Mouse (Mus musculus): Measurements from ENCODE around the gene Calm3.

DNA sequence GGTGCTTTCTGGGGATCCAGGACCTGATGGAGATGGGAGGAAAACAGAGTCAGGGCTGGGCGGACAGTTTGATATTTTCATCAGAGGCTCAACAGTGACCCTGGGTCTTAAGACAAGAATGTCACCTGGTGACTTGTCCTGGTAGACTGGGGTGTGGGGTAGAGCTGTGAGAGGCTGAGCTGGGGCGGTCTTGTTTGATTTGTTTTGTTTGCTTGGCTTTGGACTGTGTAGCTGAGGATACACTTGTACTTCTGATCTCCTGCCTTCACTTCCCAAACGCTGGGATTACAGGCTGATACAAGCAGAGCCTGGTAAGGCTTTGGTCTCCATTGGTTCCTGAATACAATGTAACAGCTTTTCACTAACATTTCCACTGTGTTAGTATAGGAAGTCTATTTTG, 56.4 kb downstream of the Calm3 start:
- TF ChIP-seq CTCF (IDR thresholded peaks at IDR 0.05; ENCODE audit: low read depth) = no peak
- no peak for TF ChIP-seq EP300 (IDR thresholded peaks at IDR 0.05; ENCODE audit: low read depth)
